Mouse (Mus musculus): ENCODE measurements around the gene Pspn.

The Pspn gene

DNA sequence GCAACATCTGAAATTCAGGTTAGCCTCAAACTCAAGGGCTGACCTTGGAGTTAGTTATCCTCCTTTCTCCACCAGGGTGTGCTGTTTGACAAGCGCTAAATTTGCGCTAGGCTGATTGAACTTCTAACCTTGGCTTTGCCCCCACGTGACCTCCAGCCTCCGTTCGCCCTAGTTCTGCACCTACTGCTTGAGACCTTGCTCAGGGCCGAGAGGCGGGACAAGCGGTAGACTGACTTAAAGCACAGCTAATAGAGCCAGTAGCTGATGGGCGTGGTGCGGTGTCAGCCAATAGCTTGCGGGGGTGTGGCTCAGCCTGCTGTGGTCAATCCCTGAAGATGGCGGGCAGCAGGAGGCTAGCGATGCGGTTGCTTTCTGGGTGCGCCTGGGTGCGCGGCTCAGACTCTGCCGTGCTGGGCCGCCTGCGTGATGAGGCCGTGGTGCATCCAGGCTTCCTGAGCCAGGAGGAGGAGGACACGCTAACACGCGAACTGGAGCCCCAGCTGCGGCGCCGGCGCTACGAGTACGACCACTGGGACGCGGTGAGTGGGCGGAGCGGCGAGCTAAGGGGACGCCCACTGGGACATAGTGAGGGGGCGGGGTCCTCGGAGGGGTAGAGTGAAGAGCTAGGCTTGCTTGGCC, 2.7 kb downstream of the Pspn start, which contains the start of gene Alkbh7:
Gene Alkbh7 (plus strand): TSS at position 311 of the 639 bp plus-strand sequence.
- in situ Hi-C loops (cut with MboI; ENCODE audit: low sequenced_read_pairs) = no loop called here

DNA sequence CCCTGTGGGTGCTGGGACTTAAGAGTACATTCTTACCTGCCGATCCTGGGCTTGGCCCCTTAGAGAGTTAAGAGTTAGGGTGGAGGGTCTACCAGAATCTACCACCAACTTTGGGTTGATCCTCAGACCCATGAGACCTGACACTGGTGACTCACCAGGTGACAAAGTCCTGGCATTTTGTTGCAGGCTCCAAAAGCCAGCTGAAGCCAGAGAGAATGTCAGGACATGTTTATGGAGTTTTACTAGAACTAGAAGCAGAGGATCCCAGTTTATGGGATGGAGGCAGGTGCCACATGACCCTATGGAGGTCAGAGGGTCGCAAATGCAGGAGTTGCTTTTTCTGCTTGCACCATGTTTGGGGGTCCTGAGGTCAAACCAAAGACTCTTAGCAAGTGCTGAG, 3.3 kb downstream of the Pspn start:
- in situ Hi-C loops (cut with MboI; ENCODE audit: low sequenced_read_pairs) = no loop called here

DNA sequence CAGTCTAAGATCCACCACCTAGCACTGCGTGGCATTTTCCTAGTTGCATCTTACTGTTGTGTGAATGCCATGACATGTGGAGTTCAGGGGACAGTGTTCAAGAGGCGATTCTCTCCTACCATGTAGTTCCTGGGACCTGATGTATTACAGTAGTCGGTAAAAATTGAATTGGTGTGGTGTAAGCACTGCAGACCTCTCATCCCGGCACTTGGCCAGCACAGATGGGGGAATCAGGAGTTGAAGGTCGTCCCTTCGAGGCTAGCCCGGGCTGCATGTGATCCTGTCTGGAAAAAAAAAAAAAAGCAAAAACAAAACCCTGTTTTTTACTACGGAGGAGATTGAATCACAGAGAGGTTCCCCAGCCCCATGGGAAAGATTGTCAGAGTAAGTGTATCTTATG, 4.8 kb downstream of the Pspn start:
- in situ Hi-C loops (cut with MboI; ENCODE audit: low sequenced_read_pairs) = no loop called here

DNA sequence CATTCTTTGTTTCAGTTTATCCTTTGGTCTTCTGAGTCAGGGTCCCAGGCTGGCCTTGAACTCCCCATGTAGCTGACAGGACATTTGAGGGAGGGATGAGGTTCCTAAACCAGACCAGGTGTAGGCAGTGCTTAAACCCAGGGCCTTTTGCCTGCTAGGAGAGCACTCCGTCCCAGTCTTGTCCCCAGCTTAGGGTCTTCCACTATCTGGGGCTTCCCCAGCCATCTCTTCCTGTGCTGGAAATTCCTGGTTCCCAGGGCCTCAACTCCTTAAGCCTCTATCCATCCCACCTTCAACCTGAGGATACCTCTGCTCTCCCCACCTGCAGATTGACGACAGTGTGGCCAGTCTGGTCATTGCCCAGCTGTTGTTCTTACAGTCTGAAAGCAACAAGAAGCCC, 8.9 kb downstream of the Pspn start:
- in situ Hi-C loops (cut with MboI; ENCODE audit: low sequenced_read_pairs) = no loop called here

DNA sequence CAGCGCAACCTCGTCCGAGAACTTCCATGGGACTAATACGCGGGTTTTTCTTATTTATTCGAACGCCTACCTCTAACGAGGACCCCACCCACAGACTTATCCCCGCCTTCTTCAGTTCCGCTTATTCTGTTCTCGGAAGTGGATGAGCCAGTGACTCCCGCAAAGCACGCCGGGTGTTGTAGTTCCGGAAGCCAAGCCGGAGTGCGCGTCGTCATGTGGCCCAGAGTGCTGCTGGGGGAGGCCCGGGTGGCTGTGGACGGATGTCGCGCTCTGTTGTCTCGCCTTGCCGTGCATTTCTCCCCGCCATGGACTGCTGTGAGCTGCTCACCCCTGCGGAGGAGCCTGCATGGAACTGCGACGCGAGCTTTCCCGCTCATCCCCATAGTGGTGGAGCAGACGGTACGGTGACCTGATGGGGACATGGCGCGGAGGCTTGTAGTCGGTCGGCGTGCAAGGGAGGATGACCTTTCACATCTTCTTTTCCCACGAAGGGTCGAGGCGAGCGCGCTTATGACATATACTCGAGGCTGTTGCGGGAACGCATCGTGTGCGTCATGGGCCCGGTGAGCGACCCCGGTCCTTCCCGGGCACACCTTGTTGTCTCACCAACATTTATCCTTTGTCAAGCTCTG, 9.6 kb downstream of the Pspn start, which contains the start of gene Clpp:
Gene Clpp (plus strand): TSS at position 191 of the 632 bp plus-strand sequence.
- in situ Hi-C loops (cut with MboI; ENCODE audit: low sequenced_read_pairs) = no loop called here

DNA sequence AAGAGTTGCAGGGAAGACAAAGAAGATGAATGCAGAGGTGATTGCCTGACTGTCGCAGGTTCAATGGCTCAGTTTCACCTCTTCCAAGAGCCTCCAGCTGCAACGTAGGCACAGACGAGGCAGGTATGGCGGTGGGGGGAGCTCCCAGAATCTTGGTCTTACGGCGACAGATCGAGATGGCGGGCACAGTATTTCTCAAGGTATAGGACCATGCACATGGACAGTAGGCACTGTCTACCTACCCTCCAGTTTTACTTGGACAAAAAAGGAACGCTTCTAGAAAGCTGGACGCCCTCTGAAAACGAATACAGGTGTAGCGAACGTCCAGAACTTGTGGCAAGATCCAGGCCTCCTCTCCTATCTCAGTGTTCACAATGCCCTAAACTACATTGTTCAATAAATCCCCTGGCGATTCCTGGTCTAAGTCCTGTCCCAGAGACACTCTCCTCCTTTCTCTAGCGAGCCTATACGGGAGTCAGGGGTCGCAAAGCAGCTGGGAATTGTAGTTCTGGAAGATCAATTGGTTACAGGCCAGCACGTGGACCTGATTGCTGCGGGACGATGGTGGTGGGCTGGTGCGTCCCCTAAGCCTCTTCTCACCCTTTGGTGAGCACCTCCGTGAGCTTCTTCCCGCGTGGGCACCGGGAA, 10.2 kb downstream of the Pspn start:
- in situ Hi-C loops (cut with MboI; ENCODE audit: low sequenced_read_pairs) = no loop called here

DNA sequence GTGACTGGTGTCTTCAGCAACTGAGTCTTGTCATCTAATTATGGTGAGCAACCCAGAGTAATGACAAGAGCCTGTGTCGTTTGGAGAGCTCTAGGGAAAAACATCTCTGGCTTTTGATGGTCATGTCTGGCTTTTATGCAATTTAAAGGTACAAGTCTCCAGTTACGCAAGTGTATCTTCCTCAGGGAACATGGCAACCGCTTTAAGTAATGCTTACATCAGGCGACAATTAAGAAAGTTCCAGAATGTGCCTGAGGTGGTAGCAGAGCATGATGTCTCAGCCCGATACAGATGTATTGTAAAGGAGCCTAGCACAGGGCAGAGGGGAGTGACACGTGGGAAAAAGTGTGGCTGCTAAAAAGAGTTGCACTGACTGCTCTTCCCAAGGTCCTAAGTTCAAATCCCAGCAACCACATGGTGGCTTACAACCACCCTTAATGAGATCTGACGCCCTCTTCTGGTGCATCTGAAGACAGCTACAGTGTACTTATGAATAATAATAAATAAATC, 10.8 kb downstream of the Pspn start:
- in situ Hi-C loops (cut with MboI; ENCODE audit: low sequenced_read_pairs) = no loop called here

DNA sequence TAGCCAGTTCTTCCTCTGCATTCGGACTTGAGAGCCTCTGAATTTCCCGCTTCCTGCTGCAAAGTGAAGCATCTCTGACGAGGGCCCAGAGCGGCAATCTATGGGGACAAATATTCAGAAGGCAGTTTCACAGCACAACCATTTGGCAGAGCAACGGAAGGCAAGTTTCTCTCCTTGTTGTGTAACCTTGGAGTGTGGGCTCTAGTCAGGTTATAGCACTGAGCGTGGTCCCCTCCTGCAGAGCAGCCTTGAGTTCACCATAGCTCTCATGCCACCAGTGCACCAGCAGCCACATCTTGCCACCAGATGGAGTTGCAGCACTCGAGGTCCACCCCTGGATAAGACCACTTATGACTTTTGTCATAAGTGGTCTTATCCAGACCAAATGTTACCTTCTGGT, 11.4 kb downstream of the Pspn start:
- in situ Hi-C loops (cut with MboI; ENCODE audit: low sequenced_read_pairs) = no loop called here

DNA sequence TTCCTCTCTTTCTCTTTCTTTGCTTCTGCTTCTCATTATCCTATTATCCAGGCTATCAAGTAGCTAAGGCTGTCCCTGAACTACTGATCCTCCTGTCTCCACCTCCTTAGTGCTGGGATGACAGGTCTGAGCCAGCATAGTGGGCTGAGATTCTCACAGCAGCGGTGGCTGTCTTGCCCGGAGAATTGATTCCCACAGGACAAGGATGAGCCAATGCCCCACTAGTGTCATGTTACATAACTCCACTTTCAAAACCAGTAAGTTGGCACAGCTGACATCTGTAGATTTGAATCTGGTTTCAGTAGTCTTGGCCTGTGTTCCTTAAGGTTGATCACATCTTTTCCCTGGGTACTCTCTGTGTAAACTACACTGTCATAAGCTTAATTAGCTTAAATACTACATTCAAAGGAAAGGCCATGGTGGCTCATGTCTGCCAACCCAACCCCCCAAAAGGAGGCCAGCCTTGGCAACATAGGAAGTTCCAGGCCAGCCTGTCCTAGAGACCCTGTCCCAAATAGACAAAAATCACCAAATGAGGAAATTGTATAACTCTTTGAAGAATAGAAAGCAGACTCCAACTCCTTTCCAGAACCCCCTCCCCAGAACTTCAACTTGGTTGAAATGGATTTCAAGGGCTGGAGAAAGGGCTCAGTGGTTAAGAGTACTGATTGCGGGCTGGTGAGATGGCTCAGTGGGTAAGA, 13.6 kb downstream of the Pspn start:
- in situ Hi-C loops (cut with MboI; ENCODE audit: low sequenced_read_pairs) = no loop called here

DNA sequence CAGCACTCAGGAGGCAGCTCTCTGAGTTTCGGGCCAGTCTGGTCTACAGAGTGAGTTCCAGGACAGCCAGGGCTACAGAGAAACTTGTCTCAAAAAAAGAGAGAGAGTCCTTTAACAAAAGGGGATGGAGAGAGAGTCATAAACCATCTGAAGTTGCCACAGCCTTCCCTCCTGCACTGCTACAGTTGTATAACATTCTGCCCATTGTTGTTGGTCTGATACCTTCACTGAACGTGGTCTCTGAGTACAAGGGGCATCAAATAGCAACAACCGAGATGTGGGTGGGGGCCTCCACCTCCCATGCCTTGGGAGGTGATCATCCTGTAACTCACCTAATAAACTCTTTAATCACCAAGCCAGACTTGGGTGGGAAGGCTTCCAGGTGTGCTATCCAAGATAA, 14.2 kb downstream of the Pspn start:
- in situ Hi-C loops (cut with MboI; ENCODE audit: low sequenced_read_pairs) = no loop called here

DNA sequence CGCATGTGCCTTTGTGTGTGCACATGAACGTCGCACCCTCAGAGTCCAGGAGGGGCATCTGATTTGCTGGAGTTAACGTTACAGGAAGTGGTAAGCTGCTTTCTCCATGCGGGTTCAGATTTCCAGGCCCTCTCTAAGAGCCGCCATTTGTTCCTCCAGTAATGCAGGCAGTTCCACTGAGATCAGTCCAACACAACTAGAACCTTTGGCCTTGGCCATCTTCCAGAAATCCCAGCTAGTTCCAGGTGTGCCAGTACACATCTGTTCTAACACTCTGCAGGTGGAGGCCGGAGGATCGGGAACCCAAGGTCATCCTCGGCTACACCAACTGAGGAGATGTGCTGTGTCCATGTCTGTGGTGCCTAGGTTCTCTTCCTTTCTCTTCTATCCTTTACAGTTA, 14.9 kb downstream of the Pspn start:
- in situ Hi-C loops (cut with MboI; ENCODE audit: low sequenced_read_pairs) = no loop called here

DNA sequence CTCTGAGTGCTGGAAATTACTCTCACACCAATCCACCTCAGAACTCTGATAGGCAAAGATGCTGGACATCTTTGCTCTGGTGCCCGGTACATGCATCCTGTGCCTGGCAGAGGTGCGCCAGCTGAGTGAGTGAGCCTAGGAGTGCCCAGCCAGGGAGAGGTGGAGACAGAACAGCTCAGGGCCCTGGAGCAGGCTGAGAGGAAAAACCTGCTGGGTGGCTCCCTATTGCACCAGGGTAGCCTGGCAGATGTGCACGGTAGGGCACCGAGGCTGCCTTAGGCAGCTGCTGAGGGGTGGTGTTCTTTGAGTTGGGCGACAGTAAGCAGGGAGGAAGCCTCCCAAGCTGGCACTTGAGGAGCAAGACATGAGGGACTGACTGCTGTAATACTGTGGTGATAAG, 17.8 kb downstream of the Pspn start, which contains the start of gene Acer1:
Gene Acer1 (minus strand): TSS at position 114 of the 400 bp plus-strand sequence.
- in situ Hi-C loops (cut with MboI; ENCODE audit: low sequenced_read_pairs) = no loop called here

DNA sequence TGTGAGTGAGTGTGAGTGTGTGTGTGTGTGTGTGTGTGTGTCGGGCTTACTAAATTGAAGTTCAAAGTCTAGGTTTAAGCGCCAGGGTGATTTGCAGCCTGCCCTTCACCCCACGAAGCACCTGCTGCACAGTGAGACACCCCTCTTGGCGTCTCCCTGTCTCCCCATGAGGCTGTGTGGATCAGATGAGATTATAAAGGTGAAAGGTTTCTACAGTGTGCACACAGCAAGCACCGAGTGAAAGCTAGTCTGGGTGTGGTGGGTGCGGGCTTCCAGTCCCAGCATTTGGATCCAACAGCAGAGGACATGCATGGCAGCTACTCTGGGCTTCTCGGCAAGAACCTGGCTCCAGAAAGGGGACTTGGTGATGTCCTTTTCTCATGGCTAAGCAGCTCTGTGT, 18.8 kb downstream of the Pspn start:
- in situ Hi-C loops (cut with MboI; ENCODE audit: low sequenced_read_pairs) = no loop called here

DNA sequence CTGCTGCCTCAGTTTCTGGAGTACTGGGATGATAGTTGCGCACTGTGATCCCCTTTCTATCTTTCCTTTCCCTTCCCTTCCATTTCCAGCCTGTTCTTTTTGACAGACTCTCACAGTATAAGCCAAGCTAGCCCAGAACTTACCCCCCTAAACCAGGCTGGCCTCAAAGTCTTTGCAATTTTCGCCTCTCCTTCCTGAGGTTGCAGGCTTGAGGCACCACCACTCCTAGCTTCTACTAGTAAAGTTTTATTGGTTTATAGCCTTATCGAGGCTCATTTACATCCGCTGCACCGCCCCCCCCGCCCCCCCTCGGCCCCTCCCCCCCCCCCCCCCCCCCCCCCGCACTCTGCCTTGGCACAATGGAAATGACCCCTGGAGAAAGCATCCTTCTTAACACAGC, 20.3 kb downstream of the Pspn start:
- in situ Hi-C loops (cut with MboI; ENCODE audit: low sequenced_read_pairs) = no loop called here

DNA sequence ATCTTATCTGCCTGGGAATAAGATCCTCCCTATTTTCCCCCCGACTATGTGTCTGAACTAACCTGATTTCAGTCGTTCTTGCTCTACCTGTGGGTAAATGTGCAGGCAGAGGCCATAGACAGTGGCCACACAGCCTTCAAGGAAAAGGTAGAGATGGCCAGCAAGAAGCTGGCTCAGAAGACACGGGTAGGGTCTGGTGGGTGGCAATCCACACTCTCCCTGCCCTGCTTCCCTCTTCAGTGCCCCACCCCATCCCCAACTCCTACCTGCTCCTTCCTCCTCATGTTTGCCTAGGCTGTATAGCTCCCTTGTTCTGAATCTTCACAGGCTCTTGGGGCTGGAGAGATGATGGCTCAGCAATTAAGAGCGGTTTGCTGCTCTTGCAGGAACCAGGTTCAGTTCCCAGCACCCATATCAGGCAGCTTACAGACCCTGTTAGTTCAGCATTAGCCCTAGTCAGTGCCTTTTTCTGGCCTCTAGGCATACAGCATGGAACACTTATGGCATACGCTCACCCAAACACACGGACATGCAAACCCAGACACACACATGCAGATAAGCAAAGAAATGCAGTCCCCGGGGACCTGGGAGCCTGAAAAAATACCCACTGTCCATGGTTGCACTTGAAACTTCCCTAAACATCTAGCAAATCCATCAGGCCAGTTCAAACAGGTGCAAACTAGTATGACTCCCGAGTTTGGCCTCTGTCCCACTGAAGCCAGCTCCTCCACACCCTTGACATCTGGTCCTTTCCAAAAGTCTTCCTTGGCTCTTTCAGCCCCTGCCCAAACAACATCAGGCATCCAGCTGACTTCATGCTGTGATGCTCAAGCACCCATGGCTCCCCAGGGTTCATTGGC, 23.1 kb downstream of the Pspn start:
- in situ Hi-C loops (cut with MboI; ENCODE audit: low sequenced_read_pairs) = no loop called here

DNA sequence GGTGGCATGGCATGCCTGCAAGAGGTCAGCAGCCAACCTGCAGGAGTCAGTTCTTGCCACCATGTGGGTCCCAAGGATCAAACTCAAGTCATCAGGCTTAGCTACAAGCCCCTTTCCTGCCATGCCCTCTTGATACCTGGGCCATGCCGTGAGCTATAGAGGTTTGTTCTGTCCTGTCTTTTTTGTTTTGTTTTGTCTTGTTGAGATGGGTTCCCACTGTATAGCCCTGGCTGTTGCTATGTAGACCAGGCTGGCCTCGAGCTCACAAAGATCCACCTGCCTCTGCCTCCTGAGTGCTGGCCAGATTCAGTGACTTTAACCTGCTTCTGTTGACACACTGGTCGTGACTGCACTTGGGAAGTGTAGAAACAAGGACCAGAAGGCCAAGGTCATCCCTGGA, 24.4 kb downstream of the Pspn start:
- in situ Hi-C loops (cut with MboI; ENCODE audit: low sequenced_read_pairs) = no loop called here

DNA sequence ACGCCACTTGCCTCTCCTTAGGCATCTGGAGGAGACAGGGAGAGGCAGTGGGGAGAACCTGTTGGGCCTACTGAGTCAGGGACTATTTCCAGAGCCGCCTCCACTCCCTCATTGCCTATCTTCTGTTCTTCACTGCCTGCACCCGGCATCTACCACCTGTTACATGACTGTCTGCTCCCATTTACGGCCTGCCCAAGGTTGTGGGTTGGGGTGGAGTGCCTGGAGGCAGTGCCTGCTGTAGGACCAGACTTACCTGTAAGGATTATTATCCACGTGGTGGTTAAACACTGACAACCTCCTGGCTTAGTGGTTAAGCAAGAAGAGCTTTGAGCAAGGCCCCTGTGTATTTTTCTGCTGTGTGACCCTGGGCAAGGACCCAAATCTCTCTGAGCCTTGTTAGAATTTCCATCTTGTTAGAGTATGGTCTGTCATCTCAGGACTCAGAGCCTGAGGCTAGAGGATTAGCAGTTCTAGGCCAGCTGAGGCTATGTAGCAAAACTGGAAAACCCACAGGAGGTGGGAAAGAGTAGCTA, 25.0 kb downstream of the Pspn start:
- in situ Hi-C loops (cut with MboI; ENCODE audit: low sequenced_read_pairs) = no loop called here

DNA sequence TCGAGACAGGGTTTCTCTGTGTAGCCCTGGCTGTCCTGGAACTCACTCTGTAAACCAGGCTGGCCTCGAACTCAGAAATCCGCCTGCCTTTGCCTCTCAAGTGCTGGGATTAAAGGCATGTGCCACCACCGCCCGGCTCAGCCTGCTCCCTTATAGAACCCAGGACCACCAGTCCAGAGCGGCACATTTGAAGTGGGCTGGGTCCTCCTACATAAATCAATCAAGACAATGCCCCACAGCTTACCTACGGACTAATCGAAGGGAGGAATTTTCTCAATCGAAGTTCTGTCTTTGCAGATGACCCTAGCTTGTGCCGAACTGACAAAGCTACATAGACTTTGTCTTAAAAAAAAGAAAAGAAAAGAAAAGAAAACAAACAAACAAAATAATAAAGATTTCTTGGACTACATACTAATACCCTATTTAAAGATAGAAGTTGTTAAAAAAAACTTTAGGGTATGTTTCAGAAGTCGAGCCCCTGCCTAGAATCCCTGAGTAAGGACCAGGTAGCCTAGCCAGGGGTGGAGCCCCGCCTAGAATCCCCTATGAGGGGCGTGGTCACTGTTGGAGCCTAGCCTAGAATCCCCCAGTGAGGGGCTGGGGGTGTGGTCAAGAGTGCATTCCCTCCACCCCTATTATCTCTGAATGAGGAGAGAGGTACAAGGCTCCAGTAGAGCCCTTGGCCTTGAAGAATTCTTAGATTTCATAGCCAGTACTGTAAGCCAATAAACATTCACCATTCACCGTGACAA, 25.7 kb downstream of the Pspn start:
- in situ Hi-C loops (cut with MboI; ENCODE audit: low sequenced_read_pairs) = no loop called here

DNA sequence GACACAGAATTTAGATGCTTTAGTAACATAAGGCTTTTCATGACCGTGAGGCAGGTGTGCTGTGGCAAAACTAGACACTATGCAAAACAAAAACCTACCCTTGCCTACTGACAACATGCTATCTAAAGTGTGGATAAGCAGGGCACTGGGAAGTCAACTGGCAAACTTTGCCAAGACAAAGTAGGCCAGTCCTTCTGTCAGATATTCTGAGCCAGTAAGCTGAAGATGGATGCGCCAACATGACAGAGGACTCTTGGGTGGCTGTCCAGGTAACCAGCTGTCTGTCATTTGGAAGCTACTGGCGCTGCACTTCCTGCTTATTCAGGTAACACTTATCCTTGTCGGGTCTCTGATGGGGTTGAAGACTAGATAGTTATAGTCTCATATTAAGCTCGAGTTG, 29.7 kb downstream of the Pspn start:
- in situ Hi-C loops (cut with MboI; ENCODE audit: low sequenced_read_pairs) = no loop called here

DNA sequence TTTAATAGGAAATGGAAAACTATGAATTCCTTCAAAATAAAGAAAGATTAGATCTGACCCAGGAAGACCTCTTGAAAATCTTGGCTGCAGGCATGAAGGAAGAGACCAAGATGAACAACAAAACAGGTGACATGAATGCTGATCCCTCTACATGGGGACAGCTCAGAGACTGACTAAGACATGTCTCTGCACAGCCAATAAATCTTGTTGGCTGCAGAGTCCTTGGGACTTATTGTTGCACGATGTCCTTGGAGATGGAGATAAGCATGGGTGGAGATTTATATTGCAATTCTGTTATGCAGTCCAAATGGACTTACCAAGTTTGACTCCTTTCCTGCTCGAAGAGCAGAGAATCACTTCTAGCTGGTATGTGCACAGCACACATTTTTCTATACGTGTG, 30.5 kb downstream of the Pspn start:
- in situ Hi-C loops (cut with MboI; ENCODE audit: low sequenced_read_pairs) = no loop called here
